Mouse (Mus musculus) midbrain, embryonic 12.5 days (tissue): ENCODE measurements at regions not wholly inside any gene's neighbourhood (a gene's known extent, or its start where the extent isn't known, plus 50 kb on each side); places are given as distances from the start of the nearest gene placed in this dataset.

Experiments used
- ATAC-seq: fragments of 200-750 bp; cut with Nextera tagmentation; 2 replicates; pipeline ENCODE4 v1.8.0; 2017; ENCODE audit warnings: low read depth, moderate TSS enrichment, moderate library complexity; ENCODE audit not compliant: low FRiP score
- H3K27ac ChIP-seq: fragments of 300-500 bp; sonication (generic); replicated peaks from 2 replicates; pipeline ENCODE4 v1.5.1; 2016; ENCODE audit warnings: mild to moderate bottlenecking
- H3K27me3 ChIP-seq: fragments of 300-500 bp; sonication (generic); 2 replicates; pipeline ENCODE4 v1.6.1; 2016; ENCODE audit warnings: mild to moderate bottlenecking
- H3K36me3 ChIP-seq: fragments of 300-500 bp; sonication (generic); 2 replicates; pipeline ENCODE4 v1.6.1; 2016
- H3K4me1 ChIP-seq: fragments of 300-500 bp; sonication (generic); 2 replicates; pipeline ENCODE4 v1.6.1; 2016
- H3K4me2 ChIP-seq: fragments of 300-500 bp; sonication (generic); replicated peaks from 2 replicates; pipeline ENCODE4 v1.6.1; 2016; ENCODE audit warnings: mild to moderate bottlenecking, moderate library complexity
- H3K4me3 ChIP-seq: fragments of 300-500 bp; sonication (generic); 2 replicates; pipeline ENCODE4 v1.5.1; 2016; ENCODE audit warnings: mild to moderate bottlenecking
- H3K9ac ChIP-seq: fragments of 300-500 bp; sonication (generic); replicated peaks from 2 replicates; pipeline ENCODE4 v1.6.1; 2016; ENCODE audit warnings: mild to moderate bottlenecking, moderate library complexity
- H3K9me3 ChIP-seq: fragments of 300-500 bp; sonication (generic); 2 replicates; pipeline ENCODE4 v1.6.1; 2016; ENCODE audit warnings: mild to moderate bottlenecking
- WGBS: fragments of 180-500 bp; shearing (Covaris S2); methylation state at CpG from one replicate; pipeline ENCODE4 v1.1.7; 2016; 5-methylcytosine and 5-hydroxymethylcytosine counted together

DNA sequence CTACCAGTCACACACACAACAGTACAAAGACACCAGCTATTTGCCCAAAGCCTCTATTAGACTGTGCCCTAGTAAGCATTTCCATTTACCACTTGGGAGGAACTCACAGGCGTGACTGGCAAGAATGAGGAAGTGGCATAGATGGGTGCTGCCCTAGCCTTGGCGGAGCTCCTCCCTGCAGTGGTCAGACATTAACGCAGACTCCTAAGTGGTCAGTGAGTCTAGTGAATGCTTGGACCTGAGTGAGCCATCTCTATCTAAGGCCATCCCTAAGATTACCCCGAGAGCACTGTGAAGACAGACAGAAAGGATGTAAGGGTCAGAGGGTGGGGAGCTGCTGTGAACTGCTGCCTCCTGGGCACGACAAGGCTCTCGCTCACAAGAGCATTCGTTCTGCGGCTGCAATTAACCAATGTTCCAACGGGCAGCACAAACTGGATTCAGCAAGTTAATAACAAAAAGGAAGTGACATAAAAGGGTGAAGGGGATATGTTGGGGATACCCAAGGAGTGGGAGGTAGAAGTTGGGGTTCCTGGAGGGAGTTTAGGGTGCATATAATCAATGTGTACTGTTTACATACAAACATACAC is 206.0 kb upstream of the Smim15 start:
- Histone ChIP-seq H3K4me3 (no peak overlapping the region), H3K9ac (no peak overlapping the region), H3K9me3 (no peaks in the 10 kb centered on the region), H3K36me3 (no peaks in the 10 kb centered on the region), H3K4me2 (no peak overlapping the region), H3K27ac (no peak overlapping the region), H3K4me1 (peaks cover 42% of the 10 kb centered on the region), H3K27me3 (no peaks in the 10 kb centered on the region)
- WGBS: 83% methylated on average over 9 of the region's 9 CpGs
- ATAC-seq: no peak

DNA sequence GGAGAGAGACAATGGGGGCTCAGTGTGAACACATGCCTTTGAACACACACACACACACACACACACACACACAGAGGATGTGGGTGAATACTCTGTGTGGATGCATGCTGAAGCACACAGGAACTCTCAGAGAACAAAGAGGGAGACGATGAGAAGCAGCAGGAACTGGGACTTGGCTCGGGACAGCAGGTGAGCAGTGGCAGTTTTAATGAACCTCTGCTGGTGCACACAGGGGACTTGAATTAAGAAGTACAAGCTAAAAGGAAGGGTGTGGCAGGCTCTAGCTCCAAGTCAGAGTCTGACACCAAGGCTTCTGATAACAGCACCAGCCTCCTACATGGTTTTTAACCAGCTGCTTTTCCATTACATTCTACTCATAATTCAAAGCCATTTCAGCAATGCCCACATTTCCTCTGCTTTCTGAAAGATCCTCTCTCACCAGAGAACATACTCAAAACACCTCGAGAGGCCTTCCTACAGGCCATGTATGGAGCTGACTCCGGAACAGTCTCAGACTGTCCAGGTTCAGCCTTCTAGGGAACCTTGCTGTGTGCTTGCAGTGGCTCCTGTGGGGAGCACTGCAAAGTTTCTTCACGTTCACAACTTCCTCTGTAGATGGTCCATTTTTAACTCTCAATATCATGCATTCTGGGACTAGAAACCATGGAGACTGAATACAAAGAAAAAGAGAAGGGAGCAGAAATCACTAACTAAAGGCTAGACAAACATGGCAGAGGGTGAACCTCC is 206.9 kb upstream of the Smim15 start:
- H3K4me3 ChIP-seq: no peak overlapping the region
- H3K36me3 ChIP-seq: no peaks in the 10 kb centered on the region
- H3K4me1 ChIP-seq: peaks cover 37% of the 10 kb centered on the region
- 46% methylated on average over 5 of the region's 5 CpGs for WGBS
- peak; percentile 14; the same call in 1 of the 2 replicates for ATAC-seq
- H3K4me2 ChIP-seq: no peak overlapping the region
- no peaks in the 10 kb centered on the region for H3K9me3 ChIP-seq
- no peaks in the 10 kb centered on the region for H3K27me3 ChIP-seq
- no peak overlapping the region for H3K27ac ChIP-seq
- H3K9ac ChIP-seq: no peak overlapping the region

DNA sequence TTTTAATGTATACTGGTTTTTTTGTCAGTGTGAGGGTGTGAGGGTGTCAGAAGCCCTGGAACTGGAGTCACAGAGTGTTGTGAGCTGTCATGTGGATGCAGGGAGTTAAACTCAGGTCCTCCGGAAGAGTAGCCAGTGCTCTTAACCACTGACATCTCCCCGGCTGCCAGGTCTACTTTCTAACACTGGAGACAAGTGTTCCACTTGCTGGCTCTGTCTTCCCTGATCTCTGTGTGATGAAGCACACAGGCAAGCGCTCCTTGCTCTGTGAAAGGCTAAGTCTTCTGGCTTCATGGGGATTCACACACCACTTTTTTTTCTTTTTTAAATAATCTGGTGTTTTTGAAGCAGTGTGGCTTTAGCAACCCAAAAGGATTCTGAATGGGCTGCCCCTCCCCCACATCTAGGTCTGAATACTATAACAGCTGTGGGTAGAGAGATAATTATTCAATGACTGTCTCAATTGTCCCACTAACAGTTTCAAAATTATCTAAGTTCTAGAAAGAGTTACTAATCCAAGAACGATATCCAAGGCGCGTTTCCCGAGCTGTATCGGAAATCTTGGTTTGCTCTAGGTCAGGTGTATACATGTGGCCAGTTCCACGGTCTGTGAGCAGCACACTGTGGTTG is 208.4 kb upstream of the Smim15 start:
- Histone ChIP-seq H3K4me2 (no peak overlapping the region), H3K9ac (no peak overlapping the region), H3K36me3 (no peaks in the 10 kb centered on the region), H3K4me3 (no peak overlapping the region), H3K27ac (0 out of 2 replicates have a peak overlapping the region, but pooled peaks have one; percentile 35), H3K4me1 (peaks cover 50% of the 10 kb centered on the region), H3K27me3 (no peaks in the 10 kb centered on the region), H3K9me3 (no peaks in the 10 kb centered on the region)
- WGBS: 46% methylated on average over 9 of the region's 9 CpGs
- ATAC-seq: no peak

DNA sequence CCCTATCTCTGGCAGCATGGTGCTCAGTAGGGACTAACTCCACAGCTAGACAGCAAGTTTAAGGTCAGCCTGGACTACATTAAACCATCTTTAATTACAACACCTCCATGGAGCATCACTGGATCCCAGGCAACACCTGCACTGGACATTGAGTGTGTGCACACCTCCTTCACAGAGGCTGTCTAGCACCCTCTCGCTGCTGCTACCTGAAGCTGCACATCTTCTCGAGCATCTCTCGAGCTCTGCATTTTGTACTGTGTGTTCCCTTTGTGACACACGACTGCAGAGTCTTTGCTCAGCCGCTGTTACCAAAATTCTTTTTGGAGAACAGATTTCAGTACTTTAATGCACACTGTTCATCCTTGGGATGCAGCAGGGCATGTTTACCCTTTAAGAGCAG is 212.2 kb upstream of the Smim15 start:
- Histone ChIP-seq H3K36me3 (no peaks in the 10 kb centered on the region), H3K4me1 (peaks cover 42% of the 10 kb centered on the region), H3K4me3 (no peak overlapping the region), H3K9ac (no peak overlapping the region), H3K4me2 (no peak overlapping the region; the same call in 1 of the 2 replicates), H3K9me3 (no peaks in the 10 kb centered on the region), H3K27me3 (no peaks in the 10 kb centered on the region), H3K27ac (no peak overlapping the region)
- ATAC-seq: no peak
- WGBS: 62% methylated on average over 5 of the region's 5 CpGs

DNA sequence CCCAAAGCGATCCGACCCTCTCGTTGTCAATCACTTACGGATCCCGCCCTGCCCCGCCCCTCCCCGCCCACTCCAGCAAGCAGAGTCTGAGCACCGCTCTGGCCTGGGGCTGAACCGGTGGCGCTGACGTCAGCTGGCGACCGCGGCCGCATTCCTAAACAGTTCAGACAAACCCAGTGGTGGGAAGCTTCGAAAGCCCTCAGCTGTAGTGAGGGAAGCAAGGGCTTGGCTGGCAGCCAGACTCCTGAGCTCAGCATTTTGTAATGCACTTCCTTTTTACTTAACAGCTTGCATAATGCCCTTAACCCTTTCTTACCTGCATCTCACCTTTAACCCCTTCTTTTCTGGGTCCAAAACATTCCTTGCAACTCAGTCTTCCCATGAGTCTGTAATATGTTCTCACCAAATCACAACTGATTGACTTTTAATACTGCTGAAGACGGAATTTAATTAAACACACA is 213.0 kb upstream of the Smim15 start:
- Histone ChIP-seq H3K9me3 (no peaks in the 10 kb centered on the region), H3K9ac (no peak overlapping the region), H3K27me3 (no peaks in the 10 kb centered on the region), H3K4me2 (peak overlapping the region; percentile 36), H3K36me3 (no peaks in the 10 kb centered on the region), H3K4me3 (peak overlapping the region; percentile 9; the same call in 1 of the 2 replicates), H3K4me1 (peaks cover 37% of the 10 kb centered on the region), H3K27ac (no peak overlapping the region)
- peak; percentile 100 for ATAC-seq
- 2% methylated on average over 17 of the region's 17 CpGs for WGBS

DNA sequence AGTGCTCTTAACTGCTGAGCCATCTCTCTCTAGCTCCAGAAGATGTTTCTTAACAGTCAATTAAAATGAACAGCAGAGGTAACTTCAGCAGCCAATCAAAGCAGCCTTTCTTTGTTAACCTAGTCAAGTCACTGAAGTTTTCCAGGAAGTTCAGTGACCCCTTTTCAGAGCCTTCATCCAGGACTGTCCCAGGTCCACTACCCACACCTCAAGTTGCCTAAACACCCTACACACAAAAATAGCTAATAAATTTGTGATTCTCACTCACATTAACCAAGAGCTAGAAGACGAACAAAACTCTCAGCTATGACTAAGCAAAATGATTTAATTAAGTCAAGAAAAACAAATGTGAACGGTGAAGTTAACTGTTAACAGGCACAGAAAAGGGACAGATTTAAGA is 214.0 kb upstream of the Smim15 start:
- WGBS: 74% methylated on average over 2 of the region's 2 CpGs

DNA sequence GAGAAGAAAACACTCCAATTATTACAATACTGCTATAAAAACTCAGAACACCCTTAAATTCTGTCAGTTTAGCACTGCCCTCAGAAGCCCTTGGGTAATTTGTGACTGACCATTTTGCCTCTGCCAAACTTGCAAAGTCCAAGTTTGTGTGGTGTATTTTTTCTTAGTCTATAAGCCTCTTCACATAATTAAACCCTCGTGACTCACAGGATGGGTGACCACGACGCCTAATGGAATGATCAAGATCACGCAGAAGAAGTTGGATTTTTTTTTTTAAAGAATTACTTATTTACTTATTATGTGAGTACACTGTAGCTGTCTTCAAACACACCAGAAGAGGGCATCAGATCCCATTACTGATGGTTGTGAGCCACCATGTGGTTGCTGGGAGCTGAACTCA is 214.4 kb upstream of the Smim15 start:
- Histone ChIP-seq H3K9ac (no peak overlapping the region), H3K36me3 (no peaks in the 10 kb centered on the region), H3K27ac (no peak overlapping the region), H3K27me3 (no peaks in the 10 kb centered on the region), H3K4me3 (no peak overlapping the region), H3K4me2 (no peak overlapping the region), H3K9me3 (no peaks in the 10 kb centered on the region), H3K4me1 (peaks cover 25% of the 10 kb centered on the region)
- 98% methylated on average over 4 of the region's 4 CpGs for WGBS
- ATAC-seq: no peak

More for the DNA sequence above, 214.0 kb upstream of the Smim15 start:
- H3K9me3 ChIP-seq: no peaks in the 10 kb centered on the region
- H3K4me3 ChIP-seq: no peak overlapping the region
- peaks cover 29% of the 10 kb centered on the region for H3K4me1 ChIP-seq
- H3K9ac ChIP-seq: no peak overlapping the region
- no peaks in the 10 kb centered on the region for H3K36me3 ChIP-seq
- no peak overlapping the region for H3K4me2 ChIP-seq
- no peak overlapping the region for H3K27ac ChIP-seq
- no peak for ATAC-seq
- no peaks in the 10 kb centered on the region for H3K27me3 ChIP-seq

DNA sequence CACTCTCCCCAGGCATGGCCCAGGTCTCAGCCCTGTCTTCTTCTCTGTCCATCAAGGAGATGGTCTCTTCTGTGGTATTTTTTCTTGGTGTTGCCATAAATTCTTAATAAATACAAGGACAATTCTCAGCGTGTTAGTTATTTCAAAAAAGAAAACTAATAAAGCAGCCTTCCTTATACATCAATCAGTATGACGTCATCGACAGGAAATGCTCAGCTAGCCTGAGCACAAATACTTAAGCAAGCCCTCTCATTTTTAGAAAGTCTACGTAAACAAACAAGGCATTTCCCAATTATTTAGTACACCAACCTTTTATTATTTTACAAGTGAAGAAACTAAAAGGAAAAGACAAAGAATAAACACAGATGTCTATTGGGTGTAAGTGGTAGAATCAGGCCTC is 218.6 kb upstream of the Smim15 start:
- Histone ChIP-seq H3K4me3 (no peak overlapping the region), H3K4me2 (no peak overlapping the region), H3K9me3 (no peaks in the 10 kb centered on the region), H3K27me3 (no peaks in the 10 kb centered on the region), H3K9ac (no peak overlapping the region), H3K27ac (no peak overlapping the region), H3K36me3 (no peaks in the 10 kb centered on the region), H3K4me1 (peaks cover 20% of the 10 kb centered on the region; the same call in 1 of the 2 replicates)
- 88% methylated on average over 4 of the region's 4 CpGs for WGBS
- ATAC-seq: no peak

DNA sequence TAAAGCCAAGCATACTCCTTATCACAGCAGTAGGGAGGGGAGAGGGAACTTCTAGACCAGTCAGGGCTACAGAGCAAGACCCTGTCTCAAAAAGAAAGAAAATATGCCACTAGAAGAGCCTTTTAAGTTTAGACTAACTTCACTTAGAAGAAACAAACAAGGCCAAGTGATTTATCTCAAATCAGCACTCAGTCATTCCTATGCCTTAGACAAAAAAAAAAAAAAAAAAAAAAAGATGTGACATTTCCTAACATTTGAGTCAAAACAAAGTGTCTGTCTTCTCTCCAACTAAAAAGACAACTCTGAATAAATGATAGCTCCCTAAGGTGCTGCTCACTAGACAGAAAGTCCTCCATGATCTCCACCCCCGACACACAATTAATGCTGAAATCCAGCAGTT is 220.9 kb upstream of the Smim15 start:
- no peak overlapping the region for H3K4me2 ChIP-seq
- no peaks in the 10 kb centered on the region for H3K36me3 ChIP-seq
- H3K9me3 ChIP-seq: no peaks in the 10 kb centered on the region
- H3K27me3 ChIP-seq: no peaks in the 10 kb centered on the region
- H3K4me1 ChIP-seq: peaks cover 34% of the 10 kb centered on the region
- no peak overlapping the region for H3K27ac ChIP-seq
- H3K9ac ChIP-seq: no peak overlapping the region
- 71% methylated on average over 1 of the region's 1 CpGs for WGBS
- ATAC-seq: no peak
- no peak overlapping the region for H3K4me3 ChIP-seq

DNA sequence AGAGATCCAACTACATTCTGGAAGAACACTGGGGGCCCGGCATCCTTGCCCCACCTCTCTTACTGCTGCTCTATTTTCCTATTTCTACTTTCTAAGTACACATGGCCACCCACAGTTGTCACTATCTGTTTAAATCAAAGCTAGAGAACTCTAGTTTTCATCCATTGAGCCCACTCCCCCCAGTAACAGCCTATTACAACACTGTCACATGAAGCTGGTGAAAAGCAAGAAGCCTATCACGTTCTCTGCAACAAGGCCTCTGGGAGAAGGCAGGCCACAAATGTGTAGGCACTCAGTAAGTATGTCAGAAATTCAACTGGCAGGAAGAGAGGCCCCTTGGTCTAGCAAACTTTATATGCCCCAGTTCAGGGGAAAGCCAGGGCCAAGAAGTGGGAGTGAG is 222.0 kb upstream of the Smim15 start:
- Histone ChIP-seq H3K4me1 (peaks cover 32% of the 10 kb centered on the region), H3K27me3 (no peaks in the 10 kb centered on the region), H3K36me3 (no peaks in the 10 kb centered on the region), H3K4me3 (no peak overlapping the region), H3K9ac (no peak overlapping the region), H3K9me3 (no peaks in the 10 kb centered on the region), H3K4me2 (no peak overlapping the region), H3K27ac (no peak overlapping the region)
- 83% methylated on average over 2 of the region's 2 CpGs for WGBS
- no peak for ATAC-seq

DNA sequence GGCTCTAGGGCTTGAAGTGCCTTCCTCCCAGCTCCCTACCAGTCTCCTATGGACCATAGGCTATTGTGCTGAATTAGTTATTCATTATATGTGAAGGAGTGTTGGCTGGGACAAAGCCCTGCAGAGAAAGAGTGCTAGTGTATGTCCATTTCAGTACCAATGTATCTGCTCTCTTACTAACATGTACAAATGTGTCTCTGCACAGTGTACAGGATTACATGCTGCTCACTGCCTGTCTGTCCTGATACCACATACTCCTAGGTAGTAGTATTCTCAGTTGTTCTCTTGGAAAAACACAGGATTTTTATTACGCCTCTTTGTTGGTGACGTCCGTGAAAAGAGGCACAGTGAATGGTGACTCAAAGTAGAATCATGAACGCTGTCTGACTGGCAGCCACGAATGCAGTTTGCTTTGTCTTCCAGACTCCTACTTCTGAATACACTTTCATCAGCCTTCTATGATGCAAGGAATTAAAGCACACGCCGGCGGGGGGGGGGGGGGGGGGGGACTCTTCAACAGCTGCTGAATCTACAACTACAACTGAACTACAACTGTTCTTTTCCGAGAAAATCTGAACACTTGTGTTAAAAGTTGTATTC is 230.6 kb upstream of the Smim15 start:
- H3K4me1 ChIP-seq: peaks cover 46% of the 10 kb centered on the region
- H3K27ac ChIP-seq: peak overlapping the region; percentile 52
- no peaks in the 10 kb centered on the region for H3K9me3 ChIP-seq
- WGBS: 28% methylated on average over 9 of the region's 9 CpGs
- H3K9ac ChIP-seq: no peak overlapping the region; the same call in 1 of the 2 replicates
- peak overlapping the region; percentile 6; the same call in 1 of the 2 replicates for H3K4me2 ChIP-seq
- no peak overlapping the region for H3K4me3 ChIP-seq
- ATAC-seq: peak; percentile 71
- no peaks in the 10 kb centered on the region for H3K27me3 ChIP-seq
- no peaks in the 10 kb centered on the region for H3K36me3 ChIP-seq

DNA sequence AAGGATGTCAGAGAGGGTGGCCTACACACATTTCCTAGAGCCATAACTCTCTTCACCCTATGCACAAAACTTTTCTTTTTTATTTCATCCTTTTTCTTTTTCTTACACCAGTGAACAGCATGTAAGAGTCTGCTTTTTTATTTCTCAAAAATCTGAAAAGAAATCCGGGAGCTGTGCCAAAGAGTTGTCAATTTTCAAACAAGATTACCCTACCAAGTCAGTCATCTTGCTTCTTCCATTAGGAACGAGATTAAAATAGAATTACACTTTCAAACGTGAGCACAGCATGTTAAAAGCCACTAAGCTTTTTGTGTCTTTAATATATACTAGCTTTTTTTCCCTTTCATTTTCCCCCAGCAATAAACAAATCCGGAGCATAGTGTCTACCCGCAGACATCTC is 232.2 kb upstream of the Smim15 start:
- Histone ChIP-seq H3K4me1 (peaks cover 40% of the 10 kb centered on the region), H3K27ac (no peak overlapping the region), H3K9me3 (no peaks in the 10 kb centered on the region), H3K36me3 (no peaks in the 10 kb centered on the region), H3K27me3 (no peaks in the 10 kb centered on the region), H3K4me2 (no peak overlapping the region), H3K9ac (no peak overlapping the region), H3K4me3 (no peak overlapping the region)
- 61% methylated on average over 5 of the region's 5 CpGs for WGBS
- ATAC-seq: no peak
